Mouse (Mus musculus) heart, adult 18-20 months (tissue): ENCODE measurements around the gene Olfr834. TPM values are rescaled to one million over a fixed set of nuclear protein-coding genes. Genes with fewer than 3 reads are reported as not detected.

ENCODE experiments used
- DNase-seq, 2 experiments: peaks; one replicate each; pipeline ENCODE4 v3.0.0; 2021 to 2022; ENCODE audit warnings: mixed read lengths in 1 of 2
- long read RNA-seq, 2 experiments: library from polyadenylated mRNA; stranded (forward); transcript quantifications; one replicate each; pipeline ENCODE4 v2.0.0; 2021
- total RNA-seq, 2 experiments: library from RNA; stranded (reverse); gene quantifications; 2 replicates each; pipeline ENCODE4 v1.2.3; 2021

Gene Olfr834
- total RNA-seq: not detected
- long read RNA-seq, experiment 1: 0 reads
- long read RNA-seq, experiment 2: 0 reads

DNA sequence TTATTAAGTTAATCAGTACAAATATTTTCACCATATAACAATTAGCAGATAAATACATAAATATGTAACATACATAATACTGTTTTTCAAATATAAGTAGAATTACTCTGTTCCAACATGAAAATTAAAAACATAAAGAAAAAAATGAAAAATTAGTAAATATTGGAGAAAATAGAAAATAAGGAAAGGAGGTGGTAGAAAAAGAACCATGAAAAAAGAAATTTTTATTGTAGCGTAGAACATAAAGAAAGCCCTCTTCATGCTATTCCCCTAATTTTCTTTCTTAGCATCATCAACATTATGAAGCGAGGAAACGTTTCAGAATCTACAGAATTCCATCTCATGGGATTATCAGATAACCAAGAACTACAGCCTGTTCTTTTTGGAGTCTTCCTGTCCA is at the start of gene Olfr834:
Gene Olfr834 (plus strand): TSS at position 301 of the 400 bp plus-strand sequence.
- no peak for DNase-seq

DNA sequence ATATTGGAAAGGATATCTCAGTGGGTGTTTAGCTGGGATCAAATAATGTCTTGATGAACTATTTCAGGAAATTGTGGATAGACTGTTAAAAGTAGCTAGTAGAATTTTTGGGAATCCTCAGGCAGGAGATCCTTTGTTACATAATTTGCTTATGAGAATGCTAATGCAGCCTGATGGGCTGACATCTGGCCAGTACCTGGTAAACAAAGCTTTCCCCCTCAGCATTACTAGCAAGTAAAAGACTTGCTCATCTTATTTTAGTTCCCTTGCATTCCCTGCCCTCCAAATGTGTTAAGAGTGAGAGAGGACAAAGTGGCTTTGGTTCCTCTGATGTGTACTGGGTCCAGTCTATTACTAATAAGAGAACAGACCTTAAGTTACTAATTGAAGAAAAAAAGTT is 25.8 kb upstream of the Olfr834 start:
- DNase-seq: no peak

DNA sequence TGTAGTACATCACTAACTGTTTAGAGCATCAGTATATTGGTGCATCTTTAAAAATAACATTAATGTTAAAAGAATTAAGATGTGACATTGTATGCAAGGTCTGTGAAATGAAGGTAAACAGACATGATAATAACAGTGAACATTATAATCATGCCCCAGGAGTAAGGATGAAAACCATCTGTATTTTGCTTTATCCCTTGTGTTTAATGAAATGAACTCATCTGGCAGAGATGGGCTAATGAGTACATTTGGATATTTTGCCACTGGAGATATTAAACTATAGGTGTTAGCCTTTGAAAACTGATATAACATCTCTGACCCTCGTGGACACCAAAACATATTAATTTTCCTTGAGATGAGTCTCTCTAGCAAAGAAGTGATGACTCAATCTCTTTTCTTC is 44.6 kb downstream of the Olfr834 start, which contains the start of gene Olfr835:
Gene Olfr835 (plus strand): TSS at position 301 of the 400 bp plus-strand sequence.
- no peak for DNase-seq

Other genes starting within 250 kb of the Olfr834 start
- not detected for gene Olfr24, start 224.0 kb upstream of the Olfr834 start, total RNA-seq
- not detected for gene Olfr828, start 168.5 kb upstream of the Olfr834 start, total RNA-seq
- gene Olfr829, start 133.1 kb upstream of the Olfr834 start, total RNA-seq: not detected
- not detected for gene Olfr830, start 113.3 kb upstream of the Olfr834 start, total RNA-seq
- not detected for gene Olfr832, start 50.9 kb upstream of the Olfr834 start, total RNA-seq
- not detected for gene Olfr835, start 44.7 kb downstream of the Olfr834 start, total RNA-seq
- gene Olfr836, start 132.4 kb downstream of the Olfr834 start, total RNA-seq: not detected
- gene Olfr837, start 148.3 kb downstream of the Olfr834 start, total RNA-seq: not detected
- under 1 TPM in 1 of 2 experiments, not detected in 1; 0.03 TPM for gene Olfr839-ps1, start 189.3 kb downstream of the Olfr834 start, total RNA-seq